Mouse (Mus musculus): ENCODE data around the gene Ttn.
A peak's percentile ranks its signal among the peaks of the same experiment; 100 is the strongest.

The Ttn gene

GRCm38 (mm10) chr2:76962045-76962432 is 20.3 kb downstream of the Ttn start:
- no peak for DNase-seq (ENCODE audit: low spot score)

- no peak for DNase-seq (ENCODE audit: low spot score)
Observed at GRCm38 (mm10) chr2:76961420-76962044, 20.8 kb downstream of the Ttn start.

GRCm38 (mm10) chr2:76949774-76950173 is 32.6 kb downstream of the Ttn start:
- no peak for DNase-seq (ENCODE audit: low spot score)

DNA sequence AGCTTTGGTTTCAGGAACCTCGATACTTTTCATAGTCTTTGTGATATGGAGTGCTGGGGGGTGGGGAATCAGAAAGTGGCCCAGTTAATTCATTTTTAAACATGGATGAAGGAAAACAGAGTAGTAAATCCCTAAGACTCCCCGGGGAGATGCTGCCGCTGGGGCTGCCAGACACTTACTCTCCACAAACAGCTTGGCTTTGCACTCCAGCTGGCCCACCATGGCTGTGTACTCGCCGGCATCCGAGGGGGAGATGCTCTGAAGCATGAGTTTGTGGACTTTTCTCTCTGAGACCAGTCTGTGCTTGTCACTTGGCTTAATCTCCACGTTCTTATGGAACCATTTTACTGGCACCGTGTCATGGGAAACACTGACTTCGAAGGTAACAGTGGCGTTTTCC is 43.8 kb downstream of the Ttn start:
- DNase-seq (ENCODE audit: low spot score), result no peak

DNA sequence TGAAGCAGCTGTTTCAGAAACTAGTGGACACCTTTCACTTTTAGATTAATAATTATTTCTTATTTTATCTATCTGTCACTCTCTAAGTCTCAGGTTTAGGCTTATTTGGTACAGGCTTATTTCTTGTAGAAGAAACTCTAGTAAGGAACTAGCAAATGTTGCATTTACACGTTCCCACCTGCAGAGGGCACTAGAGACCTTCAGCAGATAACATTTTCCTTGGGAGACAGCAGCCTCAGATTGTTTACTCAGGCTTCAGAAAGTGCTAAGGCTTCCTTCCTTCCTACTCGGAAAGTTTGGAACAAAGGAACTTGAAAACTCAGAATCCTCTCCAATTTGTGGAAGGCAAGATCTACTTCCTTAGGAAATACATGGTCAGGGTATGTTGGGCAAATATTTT is 52.6 kb downstream of the Ttn start:
- DNase-seq (ENCODE audit: low spot score), result peak; percentile 83

DNA sequence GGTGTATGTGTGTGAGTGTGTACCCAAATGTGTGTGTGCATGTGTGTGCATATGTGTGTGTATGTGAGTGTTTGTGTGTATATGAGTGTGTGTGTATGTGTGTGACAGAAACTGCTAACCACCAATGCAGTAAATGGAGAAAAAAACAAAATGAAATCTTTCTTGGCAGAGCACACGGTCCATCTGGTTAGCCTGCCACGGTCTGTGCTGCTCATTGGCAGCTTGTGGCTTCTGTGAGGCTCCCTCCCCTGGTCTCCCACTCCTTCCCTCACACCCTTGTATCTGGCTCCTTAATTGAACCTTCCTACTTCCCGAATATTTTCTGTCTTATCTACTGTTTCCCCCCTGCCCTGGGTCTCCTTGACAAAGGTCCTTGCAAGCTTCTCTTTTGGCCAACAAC is 53.5 kb downstream of the Ttn start:
- DNase-seq (ENCODE audit: low spot score), result no peak

DNA sequence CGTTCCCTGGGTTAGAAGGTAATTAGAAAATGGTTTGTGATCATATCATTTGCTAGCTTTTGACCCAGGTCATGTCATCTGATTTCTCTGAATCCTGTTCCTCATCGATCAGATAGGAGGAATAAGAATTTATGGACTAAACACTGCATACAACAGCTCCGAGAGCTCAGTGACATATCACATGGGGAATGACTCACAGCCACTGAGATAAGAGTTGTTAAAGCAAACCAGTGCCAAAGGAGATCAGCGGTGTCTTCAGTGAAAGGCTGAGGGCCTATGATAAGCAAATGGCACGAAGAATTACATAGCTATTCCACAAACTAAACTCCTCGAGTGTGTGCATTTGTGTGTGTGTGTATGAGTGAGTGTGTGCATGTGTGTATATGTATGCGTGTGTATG is 54.0 kb downstream of the Ttn start:
- DNase-seq (ENCODE audit: low spot score), result no peak

DNA sequence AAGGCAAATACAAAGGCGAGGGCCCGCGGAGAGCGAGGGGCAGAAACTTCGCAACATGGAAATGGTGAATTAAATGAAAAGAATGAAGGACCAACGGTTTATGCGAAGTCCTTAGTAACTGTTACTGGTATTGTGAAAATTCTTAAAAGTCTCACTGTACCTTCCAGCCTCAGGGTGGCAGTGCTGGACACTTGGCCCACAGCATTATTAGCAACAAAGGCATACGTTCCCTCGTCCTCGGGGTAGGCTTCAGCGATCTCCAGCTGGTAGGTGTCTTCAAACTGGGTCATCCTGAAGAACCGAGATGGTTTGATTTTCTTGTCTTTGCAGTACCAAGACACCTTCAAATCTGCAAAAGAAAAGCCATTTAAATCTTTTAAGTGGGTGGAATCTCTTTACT is 55.4 kb downstream of the Ttn start:
- no peak for DNase-seq (ENCODE audit: low spot score)

DNA sequence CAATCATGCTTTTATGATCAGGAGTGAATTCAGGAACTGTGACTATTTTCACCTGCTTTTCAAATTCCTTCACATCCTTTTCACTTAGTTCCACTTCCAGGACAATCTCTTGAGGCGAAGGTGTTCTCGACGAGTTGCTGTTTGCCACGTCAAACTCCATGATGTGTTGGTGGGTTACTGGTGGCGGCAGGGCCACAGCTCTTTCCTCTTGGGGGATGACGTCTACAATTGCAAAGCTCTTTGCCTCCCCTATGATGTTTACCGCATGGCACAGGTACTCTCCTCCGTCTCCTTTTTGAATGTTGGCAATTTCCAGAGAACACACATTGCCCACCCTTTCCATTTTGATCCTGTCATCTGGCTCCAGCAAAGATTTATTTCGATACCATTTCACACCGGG is 67.4 kb downstream of the Ttn start:
- DNase-seq (ENCODE audit: low spot score), result no peak

DNA sequence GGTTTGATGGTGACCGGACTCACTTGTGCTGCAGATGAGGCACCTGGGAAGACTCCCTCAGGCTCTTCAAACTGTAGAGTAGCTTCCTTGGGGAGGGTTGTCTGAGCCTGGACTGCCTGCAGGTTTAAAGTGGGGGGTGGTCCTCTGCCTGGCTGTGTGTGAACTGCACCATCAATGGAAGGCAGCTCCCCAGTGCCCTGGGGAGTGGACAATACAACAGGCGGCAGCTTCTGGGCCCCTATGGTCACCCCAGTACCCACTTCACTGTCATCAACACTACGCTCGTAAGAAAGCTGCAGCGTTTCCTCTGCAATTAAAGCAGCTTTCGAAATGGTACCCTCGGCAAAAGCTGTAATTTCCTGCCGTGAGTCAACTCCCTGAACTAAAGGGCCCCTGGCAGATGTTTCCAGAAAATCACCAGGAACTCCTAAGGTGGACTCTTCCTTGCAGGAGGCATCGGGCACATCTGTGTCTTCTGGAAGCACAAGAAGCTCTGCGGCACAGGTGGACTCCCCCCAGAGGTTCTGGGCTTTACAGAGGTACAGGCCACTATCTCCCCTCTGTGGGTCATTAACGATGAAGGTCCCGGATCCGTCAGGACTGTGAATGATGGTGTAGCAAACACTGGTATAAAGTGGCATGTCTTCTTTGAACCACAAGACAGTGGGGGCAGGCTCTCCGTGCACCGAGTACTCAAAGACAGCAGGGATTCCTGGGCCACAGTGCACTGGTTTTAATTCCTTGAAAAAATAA is 73.5 kb downstream of the Ttn start:
- no peak for DNase-seq (ENCODE audit: low spot score)

- no peak for DNase-seq (ENCODE audit: low spot score)
Observed at GRCm38 (mm10) chr2:76903351-76903750, 79.0 kb downstream of the Ttn start.

GRCm38 (mm10) chr2:76901476-76902086 is 80.8 kb downstream of the Ttn start:
- DNase-seq (ENCODE audit: low spot score), result no peak

DNA sequence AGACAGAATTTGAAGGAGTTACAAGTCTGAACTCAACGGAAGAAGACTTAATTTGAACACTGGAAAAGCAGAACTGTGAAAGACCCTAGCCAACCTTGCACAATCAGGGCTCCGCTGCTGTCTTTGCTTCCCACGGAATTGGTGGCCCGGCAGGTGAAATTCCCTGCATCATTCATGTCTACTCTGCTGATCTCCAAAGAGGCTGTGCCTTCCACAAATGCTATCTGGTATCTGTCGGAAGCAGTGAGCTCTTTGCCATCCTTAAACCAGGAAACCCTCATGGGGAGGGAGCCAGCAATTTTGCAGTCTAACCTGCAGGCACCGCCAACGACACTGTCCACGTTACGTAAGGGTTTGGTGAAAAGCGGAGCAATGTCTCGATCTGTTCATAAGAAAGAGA is 82.5 kb downstream of the Ttn start:
- no peak for DNase-seq (ENCODE audit: low spot score)

- DNase-seq (ENCODE audit: low spot score), result no peak
Observed at GRCm38 (mm10) chr2:76896990-76897389, 85.4 kb downstream of the Ttn start.

DNA sequence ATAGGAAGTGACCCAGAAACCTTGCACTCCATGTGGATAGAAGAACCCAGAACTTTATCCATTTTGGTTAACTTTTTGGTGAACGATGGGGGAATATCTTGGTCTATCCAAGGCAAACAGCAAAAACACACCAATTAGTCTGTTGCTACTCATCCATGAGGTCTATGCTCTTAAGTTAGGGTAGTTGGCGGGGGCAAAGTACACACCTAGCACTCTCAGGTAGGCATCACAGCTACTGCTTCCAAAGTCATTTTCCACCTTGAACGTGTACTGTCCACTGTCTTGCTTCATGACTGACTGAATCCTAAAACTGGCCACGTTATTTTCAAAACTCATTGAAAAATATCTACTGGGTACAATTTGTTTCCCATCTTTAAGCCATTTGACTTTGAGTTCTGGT is 87.0 kb downstream of the Ttn start:
- DNase-seq (ENCODE audit: low spot score), result no peak

- no peak for DNase-seq (ENCODE audit: low spot score)
Observed at GRCm38 (mm10) chr2:76888721-76889120, 93.6 kb downstream of the Ttn start.

- DNase-seq (ENCODE audit: low spot score), result no peak
Observed at GRCm38 (mm10) chr2:76885855-76886254, 96.5 kb downstream of the Ttn start.

DNA sequence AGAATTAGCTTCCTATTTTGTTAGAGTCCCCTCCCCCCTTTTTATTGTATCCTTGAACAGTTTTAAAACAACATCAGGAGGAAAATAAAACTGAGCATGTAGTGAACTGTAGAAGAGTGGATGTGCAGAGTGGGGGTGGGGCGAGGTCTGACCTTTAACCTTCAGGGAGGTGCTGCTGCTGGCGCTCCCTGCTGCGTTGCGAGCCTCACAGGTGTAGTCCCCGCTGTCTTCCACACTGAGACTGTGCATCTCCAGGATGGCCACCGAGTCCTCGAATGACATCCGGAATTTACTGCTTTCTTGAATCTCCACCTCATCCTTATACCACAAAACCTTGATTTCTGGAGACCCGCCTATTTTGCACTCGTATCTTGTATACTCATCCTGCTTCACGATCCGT is 100.9 kb downstream of the Ttn start:
- DNase-seq (ENCODE audit: low spot score), result no peak

DNA sequence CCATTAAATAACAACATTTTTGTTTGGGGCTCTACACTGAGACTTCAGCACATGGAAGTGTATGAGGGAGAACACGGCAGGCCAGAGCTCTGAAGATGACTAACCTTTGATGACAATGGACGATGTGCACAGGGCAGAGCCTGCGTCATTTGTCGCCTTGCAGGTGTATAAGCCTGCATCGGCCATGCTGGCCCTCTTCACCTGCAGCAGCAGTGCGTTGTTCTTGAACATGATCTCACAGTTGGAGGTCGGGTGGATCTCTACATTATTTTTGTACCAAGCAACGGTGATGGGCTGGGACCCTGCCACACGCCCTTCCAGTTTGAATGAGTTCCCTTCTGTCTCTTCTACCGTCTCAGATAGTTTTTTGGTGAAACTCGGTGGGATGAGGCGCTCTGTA is 106.8 kb downstream of the Ttn start:
- no peak for DNase-seq (ENCODE audit: low spot score)

- DNase-seq (ENCODE audit: low spot score), result peak; percentile 76
Observed at GRCm38 (mm10) chr2:76866928-76867327, 115.4 kb downstream of the Ttn start.

DNA sequence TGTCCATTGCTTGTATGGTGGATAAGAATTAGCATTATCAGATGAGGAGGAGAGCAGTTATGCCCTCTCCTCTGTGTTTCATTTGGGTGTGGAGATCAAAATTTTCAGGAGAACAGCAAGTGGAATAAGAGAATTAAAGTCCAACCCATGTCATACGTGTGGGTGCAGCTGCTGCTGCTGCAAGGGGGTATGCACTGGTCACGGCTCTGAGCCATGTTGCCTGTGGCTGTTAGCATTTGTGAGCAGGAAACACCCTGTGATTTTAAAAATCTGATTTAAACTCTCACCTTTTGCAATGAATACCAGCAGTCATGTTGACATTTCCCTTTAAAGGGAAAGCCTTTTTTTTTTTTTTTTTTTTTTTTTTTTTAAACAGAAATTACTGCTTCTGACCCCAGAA is 116.8 kb downstream of the Ttn start:
- DNase-seq (ENCODE audit: low spot score), result no peak

- no peak for DNase-seq (ENCODE audit: low spot score)
Observed at GRCm38 (mm10) chr2:76861327-76861726, 121.0 kb downstream of the Ttn start.

- no peak for DNase-seq (ENCODE audit: low spot score)
Observed at GRCm38 (mm10) chr2:76850066-76850465, 132.3 kb downstream of the Ttn start.

GRCm38 (mm10) chr2:76843162-76843561 is 139.2 kb downstream of the Ttn start:
- DNase-seq (ENCODE audit: low spot score), result peak; percentile 20

All from embryo, embryonic 10 days (tissue).